In genomic region chr13:116619105-116619504, GRCm38 (mm10) we compare ENCODE assay signal across 34 mouse cellular contexts.
"Had no signal": no experiment of that assay in that cellular context is flagged by ENCODE, and none has a peak within 500 bp of the region (broad histone marks: within the 10 kb centered on the region; RNA-seq: fewer than 3 reads in every experiment).

No protein-coding gene starts in this region.

- DNase-seq: heart, postnatal 10 days; heart, postnatal 14 days; heart, postnatal 36 days; heart, postnatal 4 days; kidney, adult 11 months; kidney, adult 18-20 months; kidney, adult 2 months; kidney, adult 8-10 months; kidney, adult 9 months; kidney, postnatal 10 days; kidney, postnatal 14 days; kidney, postnatal 25 days; kidney, postnatal 36 days; kidney, postnatal 4 days; layer of hippocampus, adult 9-11 months; layer of hippocampus, postnatal 36 days had no signal

- H3K27me3 ChIP-seq: heart, embryonic 12.5 days; heart, embryonic 13.5 days; heart, embryonic 15.5 days; hindbrain, embryonic 12.5 days; hindbrain, embryonic 13.5 days; hindbrain, embryonic 15.5 days; kidney, embryonic 15.5 days had no signal

- H3K9ac ChIP-seq: heart, embryonic 12.5 days; heart, embryonic 13.5 days; heart, embryonic 15.5 days; hindbrain, embryonic 12.5 days; hindbrain, embryonic 13.5 days; hindbrain, embryonic 14.5 days; hindbrain, embryonic 15.5 days; kidney, embryonic 15.5 days had no signal

- ATAC-seq: hindbrain, embryonic 16.5 days; hindbrain, postnatal 0 days; inflammation-experienced regulatory T-cells, adult 6 months; intestine, embryonic 16.5 days had no signal

- H3K4me3 ChIP-seq: heart, embryonic 10.5 days; heart, embryonic 12.5 days; heart, embryonic 13.5 days; heart, embryonic 15.5 days; hindbrain, embryonic 10.5 days; hindbrain, embryonic 12.5 days; hindbrain, embryonic 13.5 days; hindbrain, embryonic 15.5 days; kidney, embryonic 15.5 days; layer of hippocampus, adult 2 months; left cerebral cortex, adult 2 months had no signal

- H3K4me1 ChIP-seq: heart, embryonic 10.5 days; heart, embryonic 12.5 days; heart, embryonic 13.5 days; heart, embryonic 15.5 days; hindbrain, embryonic 10.5 days; hindbrain, embryonic 12.5 days; hindbrain, embryonic 13.5 days; hindbrain, embryonic 15.5 days; kidney, embryonic 15.5 days had no signal

- H3K36me3 ChIP-seq: heart, embryonic 10.5 days; heart, embryonic 12.5 days; heart, embryonic 13.5 days; heart, embryonic 15.5 days; hindbrain, embryonic 10.5 days; hindbrain, embryonic 12.5 days; hindbrain, embryonic 13.5 days; hindbrain, embryonic 15.5 days; kidney, embryonic 15.5 days had no signal

- H3K27ac ChIP-seq: heart, embryonic 10.5 days; heart, embryonic 13.5 days; heart, embryonic 15.5 days; hindbrain, embryonic 10.5 days; hindbrain, embryonic 12.5 days; hindbrain, embryonic 13.5 days; hindbrain, embryonic 14.5 days; hindbrain, embryonic 15.5 days; hindbrain, postnatal 0 days; kidney, embryonic 15.5 days; kidney, postnatal 0 days; layer of hippocampus, adult 2 months; left cerebral cortex, adult 2 months had no signal

- H3K4me2 ChIP-seq: heart, embryonic 11.5 days; heart, embryonic 12.5 days; heart, embryonic 13.5 days; heart, embryonic 15.5 days; hindbrain, embryonic 12.5 days; hindbrain, embryonic 13.5 days; hindbrain, embryonic 14.5 days; hindbrain, embryonic 15.5 days; kidney, embryonic 15.5 days had no signal

- H3K9me3 ChIP-seq: heart, embryonic 10.5 days; heart, embryonic 12.5 days; heart, embryonic 13.5 days; heart, embryonic 15.5 days; hindbrain, embryonic 10.5 days; hindbrain, embryonic 12.5 days; hindbrain, embryonic 13.5 days; hindbrain, embryonic 15.5 days; kidney, embryonic 15.5 days had no signal
